Mouse (Mus musculus) ES-Bruce4 (cell line): ENCODE results near the gene Kif21a.

Experiments
- CTCF ChIP-seq: IDR thresholded peaks from one replicate; pipeline ENCODE4 v1.8.1; 2011; ENCODE audit warnings: low read depth, low read length
- EP300 ChIP-seq: IDR thresholded peaks from 2 replicates; pipeline ENCODE4 v1.6.1; 2011; ENCODE audit warnings: low read depth, low read length; ENCODE audit not compliant: insufficient read depth
- POLR2A ChIP-seq: IDR thresholded peaks from one replicate; pipeline ENCODE4 v1.8.1; 2011; ENCODE audit warnings: low read length; ENCODE audit not compliant: insufficient read depth

DNA sequence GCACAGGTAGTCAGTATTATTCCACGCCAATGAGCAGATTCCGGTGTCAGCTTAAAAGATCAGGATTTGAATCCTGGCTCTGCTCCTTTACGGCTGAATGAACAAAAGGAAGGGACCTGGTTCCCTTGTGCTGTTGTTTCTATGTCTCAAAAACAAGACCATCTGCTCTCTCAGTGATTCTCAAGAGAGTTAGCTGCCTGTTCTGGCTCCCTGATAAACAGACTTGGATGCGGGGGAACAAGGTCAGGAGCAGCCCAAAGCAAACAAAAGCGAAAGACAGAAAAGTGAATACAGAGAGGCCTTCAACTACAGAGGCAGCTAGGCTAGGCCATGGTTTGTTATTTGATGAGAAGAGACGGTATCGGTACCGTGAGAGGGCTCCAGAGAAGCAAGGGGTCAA is 27.5 kb downstream of the Kif21a start:
- no peak for TF ChIP-seq CTCF
- TF ChIP-seq POLR2A = no peak
- no peak for TF ChIP-seq EP300
